Mouse (Mus musculus) liver, adult (tissue): ENCODE measurements at regions not wholly inside any gene's neighbourhood (a gene's known extent, or its start where the extent isn't known, plus 50 kb on each side); places are given as distances from the start of the nearest gene placed in this dataset.

ENCODE experiments used
- GATA4 ChIP-seq: IDR thresholded peaks from 2 replicates; pipeline ENCODE4 v1.6.1; 2014; ENCODE audit warnings: mild to moderate bottlenecking, low read length; ENCODE audit not compliant: insufficient replicate concordance

DNA sequence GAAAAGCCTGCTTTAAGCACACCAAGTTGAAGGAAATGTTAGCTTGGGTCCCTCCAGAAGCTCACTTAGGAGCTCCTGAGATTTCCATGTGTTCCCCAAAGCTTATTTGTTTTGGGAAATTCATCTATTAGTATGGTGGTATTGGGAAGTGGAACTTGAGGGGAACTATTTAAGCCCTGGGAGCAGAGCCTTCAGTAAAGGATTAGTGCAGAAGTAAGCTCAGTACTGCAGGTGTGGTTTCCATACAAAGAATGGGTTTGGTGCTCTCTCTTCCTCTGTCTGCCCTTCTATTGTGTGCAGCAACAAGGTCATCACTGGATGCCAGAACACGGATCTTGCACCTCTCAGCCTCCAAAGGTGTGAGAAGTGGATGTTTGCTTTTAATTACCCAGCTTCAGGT lies 57.2 kb downstream of the Foxa2 start:
- TF ChIP-seq GATA4 = no peak

DNA sequence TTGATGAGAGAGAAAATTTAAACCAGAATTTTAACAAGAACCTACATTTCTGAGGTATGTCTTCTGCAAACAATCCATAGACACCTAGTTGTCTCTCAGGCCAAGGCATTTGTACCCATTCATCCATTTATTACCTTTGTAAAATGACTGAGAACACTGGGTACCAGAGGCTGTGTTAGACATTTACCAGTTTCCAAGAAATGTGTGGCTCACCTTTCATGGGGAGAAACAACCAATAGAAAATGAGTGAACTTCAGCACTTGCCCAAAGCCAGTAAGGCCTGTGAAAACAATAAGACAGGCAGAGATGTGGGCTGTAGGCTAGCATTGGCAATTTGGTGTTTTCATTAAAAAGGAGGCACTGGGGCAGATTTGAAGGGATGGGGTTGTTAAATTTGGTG lies 58.2 kb downstream of the Foxa2 start:
- no peak for TF ChIP-seq GATA4

DNA sequence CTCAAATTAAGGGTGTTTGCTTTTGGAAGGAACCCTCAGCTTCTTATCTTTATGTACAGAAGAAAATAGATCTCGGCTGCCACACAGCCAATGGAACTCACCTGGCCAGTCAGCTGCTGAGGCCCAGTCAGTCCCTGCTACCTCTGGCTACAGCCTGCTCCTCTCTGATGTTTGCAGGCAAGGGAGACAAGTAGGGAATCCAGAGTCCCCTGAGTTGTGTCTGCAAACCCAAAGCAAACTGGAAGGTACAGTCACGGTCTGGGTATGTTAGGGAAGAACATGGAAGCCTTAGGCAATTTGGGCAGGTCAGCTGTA lies 61.6 kb downstream of the Foxa2 start:
- no peak for TF ChIP-seq GATA4

DNA sequence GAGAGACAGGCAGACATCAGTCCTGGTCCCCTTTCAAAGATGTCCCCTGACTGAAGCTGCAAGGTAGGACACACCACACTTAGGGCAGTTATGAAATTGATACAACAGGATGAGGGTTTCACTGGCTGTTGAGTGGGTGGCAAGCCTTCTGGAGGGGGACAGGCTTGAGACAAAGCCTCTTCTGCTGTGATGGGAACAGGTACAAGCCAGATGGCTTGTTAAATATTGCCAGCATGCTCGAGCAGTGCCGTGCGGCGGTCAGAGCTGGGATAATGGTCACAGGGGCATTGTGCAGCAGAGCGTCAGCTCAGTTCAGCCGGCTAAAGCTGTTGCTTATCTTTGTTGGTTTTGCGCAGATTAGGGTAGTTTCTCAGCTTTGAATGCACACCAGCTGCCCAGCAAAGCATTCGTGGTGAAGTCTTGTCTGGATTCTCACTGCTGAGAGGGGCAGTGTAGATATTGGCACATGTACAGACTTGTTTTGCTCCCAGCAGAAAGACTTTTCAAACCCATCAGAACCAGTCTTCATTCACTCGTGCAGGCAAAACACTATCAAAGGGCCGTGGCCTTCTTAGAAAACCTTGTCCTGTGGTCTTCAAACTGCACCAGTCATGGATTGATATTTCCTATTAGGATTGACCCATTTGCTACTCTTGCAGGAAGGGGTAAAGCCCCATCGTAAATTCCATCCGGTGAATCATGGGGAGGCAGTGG lies 62.1 kb downstream of the Foxa2 start:
- no peak for TF ChIP-seq GATA4

DNA sequence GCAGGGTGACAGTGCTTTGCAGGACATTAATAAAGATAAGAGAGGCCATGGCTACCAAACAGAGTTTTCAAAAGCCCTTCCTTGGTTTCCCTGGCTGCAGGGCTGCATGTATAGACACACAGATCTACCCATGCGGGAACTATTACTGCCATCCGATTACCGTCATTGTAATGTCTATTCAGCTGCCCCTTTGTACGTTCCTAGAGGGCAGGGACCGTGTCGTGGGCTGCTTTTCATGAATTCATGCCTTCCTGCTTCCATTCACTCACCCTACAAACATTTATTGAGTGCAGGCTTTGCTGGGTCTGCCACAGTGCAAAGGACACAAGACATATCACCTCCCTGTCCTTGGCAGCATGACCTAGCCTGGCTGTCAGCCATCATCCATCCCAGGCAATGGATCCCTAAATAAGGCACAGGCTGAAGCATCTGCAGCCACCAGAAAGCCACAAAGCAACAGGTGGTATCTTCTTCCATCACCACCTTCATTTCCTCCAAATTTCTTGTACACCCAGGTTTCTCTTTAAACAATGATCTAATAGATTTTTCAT lies 65.8 kb downstream of the Foxa2 start:
- TF ChIP-seq GATA4 = no peak

DNA sequence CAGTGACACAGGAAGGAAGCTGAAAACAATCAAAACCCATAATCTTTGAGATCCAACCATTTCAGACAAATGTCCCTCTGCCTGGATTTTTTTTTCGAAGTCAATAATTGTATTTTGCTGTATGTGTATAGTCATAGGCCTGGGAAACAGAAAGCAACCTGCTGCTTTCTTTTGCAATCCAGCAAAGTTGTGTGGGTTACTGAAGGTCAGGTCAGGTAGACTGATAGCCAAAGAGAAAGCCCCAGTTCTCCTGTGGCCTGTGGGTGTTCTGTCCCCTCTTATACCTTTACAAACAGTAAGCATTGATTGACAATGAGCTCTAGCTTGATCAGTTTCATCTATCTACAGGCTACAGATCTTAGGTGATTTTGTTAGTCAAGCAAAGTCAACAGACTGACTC lies 66.4 kb downstream of the Foxa2 start:
- TF ChIP-seq GATA4 = no peak

DNA sequence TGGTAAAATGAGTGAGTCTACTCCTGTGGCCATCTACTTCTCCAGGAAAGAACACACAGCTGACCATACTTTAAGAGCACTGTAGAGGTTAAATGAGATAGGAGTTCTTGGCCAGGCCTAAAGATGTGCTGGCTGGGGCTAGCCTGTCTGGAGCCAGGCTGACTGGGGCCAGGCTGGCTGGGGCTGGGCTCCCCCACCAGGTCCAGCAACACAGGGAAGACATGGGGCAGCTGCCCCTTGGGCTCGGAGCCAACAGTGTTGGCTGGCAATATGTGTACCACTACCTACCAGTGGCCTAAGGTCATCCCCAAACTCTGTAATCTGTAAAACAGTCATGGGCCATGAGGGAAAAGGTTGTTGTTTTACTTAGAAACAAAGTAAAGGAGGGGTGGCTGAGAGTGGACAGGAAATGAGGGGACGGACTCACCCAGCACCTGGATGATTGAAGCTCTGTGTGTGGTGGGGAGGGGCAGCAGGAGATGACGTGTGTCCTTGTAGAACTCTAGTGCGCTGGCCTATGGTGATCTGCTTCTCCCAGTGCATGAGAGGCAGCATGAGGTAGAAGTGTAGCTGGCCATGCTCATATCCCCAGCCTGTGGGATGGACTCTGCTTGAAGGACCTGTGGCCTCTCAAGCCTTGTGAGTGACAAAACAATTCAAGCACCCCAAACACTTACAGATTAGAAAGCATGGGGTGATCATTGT lies 67.0 kb downstream of the Foxa2 start:
- no peak for TF ChIP-seq GATA4

DNA sequence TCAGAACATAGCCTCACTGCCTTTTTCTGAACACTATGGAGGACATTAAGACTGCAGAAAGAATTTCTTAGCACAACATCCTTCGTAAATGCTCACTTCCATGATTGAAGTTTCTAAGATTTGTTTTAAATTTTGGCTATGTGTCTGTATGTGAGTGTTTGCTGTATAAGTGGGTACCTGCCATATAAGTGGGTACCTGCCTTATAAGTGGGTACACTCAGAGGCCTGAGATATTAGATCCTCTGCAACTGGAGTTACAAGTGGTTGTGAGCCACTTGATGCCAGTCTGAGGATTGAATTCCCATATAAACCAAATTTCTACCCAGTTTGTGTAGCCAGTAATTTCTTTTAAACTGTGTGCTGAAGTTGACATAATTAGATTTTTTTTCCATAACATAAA lies 67.8 kb downstream of the Foxa2 start:
- no peak for TF ChIP-seq GATA4

DNA sequence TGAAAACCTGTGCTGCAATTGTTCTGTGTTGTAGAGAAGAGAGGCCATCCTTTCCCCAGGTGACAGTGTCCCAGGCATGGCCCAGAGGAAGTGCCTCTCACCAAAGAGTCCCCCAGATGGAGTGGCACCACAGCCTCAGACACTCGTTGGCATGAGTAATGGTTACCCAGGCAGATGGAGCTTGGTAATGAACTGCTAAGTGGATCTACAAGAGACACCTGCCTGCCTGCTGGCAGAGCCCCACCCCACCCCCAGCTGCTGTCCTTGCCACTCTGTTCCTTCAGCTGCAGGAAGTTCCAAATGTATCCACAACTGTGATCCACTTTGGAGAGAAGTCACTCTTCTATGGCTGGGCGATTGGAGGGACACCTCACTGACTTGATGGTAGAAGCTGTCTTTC lies 72.0 kb downstream of the Foxa2 start:
- TF ChIP-seq GATA4 = no peak

DNA sequence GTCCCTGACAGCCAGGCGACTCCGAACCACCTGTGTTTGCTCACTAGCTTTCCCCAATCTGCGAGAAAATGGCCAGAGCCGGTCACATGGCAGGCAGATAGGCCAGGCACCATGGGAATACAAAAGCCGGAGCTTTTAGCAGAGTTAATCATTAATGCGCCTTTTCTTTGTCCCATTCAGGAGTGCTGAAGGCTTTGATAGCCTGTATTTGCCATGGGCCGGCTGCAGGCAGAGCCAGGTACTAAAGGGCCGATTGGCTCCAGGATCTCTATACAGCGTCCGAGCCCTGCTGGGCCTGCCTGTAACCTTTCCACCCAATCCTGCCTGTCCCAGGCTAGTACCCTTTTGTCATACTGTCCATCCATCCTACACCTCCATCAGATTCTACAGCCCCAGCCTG lies 78.1 kb downstream of the Foxa2 start:
- no peak for TF ChIP-seq GATA4

DNA sequence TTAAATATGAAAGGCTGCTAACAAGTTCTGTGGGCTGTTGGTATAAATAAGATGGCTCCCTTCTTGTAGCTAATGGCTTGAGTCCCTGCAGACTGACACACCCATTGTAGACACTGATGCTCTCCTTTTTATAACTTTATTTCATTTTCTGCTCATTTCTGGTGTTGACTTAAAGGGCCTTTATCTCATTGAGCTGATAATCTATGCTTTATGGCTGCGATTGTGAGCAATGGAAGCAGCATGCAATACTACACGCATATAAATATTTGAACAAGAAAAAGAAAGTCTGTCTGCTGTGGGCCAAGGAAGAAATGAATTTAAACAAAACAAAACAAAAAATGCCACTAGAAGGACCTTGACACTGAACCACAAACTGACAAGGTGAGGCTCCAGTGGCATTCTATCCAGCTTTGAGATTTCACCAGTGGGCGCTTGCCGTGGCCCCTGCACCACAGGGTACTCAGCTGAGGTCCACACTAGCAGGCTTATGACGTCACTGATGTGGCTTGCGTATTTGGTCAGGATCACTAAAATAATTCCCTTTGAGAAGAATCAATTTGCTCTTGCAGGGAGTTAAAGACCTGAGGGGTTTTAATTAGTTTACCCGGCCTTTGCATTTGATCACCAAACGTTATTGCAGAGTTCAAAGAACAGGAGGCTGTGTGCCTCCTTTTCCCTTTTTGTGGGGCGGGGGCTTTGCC lies 78.8 kb downstream of the Foxa2 start:
- no peak for TF ChIP-seq GATA4

DNA sequence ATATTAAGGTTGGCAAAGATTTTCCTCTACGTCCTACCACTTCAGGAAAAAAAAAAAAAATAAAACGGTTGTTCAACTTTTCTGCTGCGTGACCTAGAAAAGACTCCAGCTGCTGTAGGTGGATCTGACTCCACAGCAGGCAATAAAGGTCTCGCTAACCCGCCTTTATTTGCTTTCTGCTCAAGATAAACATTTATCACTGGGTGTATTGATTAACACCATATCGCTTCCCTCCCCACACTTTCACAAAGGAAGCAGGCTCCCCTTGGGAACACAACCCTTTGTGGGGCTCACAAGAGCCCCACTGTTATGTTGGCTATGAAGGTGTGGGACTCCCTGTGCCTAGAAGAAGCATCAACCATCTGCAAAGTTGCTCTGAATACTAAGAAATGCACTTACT lies 85.1 kb downstream of the Foxa2 start:
- no peak for TF ChIP-seq GATA4

DNA sequence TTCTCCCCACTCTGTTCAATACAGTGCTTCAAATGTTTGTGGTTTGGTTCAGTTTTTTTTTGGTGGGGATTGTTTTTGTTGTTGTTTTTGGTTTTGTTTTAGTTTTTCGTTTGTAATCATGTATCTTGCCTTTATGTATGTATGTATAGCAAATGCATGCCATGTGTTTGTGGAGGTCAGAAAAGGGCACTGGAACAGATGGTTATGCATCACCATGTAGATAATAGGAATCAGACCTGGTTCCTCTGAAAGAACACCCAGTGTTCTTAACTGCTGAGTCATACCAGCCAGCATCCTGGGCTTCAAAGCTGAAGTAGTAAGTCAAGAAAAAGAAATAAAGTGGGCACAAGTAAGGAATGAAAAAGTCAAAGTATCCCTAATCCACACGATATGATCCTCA lies 92.6 kb downstream of the Foxa2 start:
- TF ChIP-seq GATA4 = no peak

DNA sequence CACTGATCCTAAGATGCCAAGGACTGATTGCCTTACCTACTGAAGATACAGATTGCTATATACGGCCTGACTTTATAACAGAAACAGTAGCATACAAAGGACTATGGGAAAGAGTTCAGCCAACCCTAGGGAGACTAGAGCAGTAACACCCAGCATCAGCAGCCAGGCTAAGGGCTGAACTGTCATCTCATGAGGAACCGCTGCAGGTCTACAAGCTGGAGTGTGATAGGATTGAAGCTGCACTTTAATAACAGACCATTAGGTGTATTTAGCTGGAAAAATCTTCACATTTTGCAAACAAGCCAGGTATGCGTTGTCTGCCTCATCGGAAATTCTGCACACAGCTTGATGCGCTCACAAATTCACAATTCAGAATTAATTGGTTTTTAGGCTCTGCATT lies 95.5 kb downstream of the Foxa2 start:
- no peak for TF ChIP-seq GATA4

DNA sequence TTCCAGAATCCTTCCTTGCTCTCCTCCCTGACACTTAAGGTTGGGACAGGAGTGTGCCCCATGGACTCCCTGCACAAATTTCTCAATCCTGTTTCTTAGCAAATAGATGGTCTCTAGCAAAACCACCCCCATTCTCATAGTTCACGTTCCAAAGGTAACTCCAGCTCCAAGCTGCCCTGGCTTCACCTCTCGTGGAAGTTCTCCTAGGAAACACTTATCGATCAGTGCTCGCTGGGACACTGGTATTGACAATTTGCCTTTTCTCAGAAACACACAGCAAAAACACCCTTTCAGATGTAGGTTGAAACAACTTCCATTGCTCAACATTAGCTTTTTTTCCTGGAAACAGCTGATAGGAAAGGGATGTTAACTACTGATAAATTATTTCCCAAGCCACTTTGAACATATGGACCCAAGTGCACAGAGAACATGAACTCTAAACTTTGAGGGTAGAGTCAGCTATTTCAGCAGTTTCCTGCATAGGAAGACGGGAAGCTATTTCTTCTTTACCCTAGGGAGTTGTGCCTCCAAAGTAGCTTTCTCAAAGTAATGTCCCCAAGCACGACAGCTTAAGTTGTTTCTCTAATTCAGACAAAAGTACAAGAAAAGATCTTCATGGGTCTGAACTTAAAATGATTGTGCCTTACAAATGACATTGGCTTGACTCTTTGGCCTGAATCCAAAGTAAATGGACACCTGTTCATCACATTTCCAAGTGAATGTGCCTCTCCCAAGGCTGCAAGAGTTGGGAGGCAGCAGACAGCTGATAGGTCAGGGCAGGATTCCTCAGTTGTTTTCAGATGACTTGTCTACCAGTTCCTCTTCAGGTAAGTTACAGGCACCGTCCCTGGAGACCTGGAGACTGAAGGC lies 102.4 kb downstream of the Foxa2 start:
- TF ChIP-seq GATA4 = peak; percentile 85
